Mouse (Mus musculus): Measurements from ENCODE around the gene Coq8a.

GRCm38 (mm10) chr1:180215044-180215443 lies 15.6 kb upstream of the Coq8a start:
- TF ChIP-seq POLR2A (IDR thresholded peaks at IDR 0.05; ENCODE audit: low read depth, low read length) (no peak), CTCF (conservative IDR thresholded peaks at IDR 0.05; ENCODE audit: insufficient read depth, insufficient read length, low read depth, low read length) (peak; percentile 99)
